Mouse (Mus musculus) MEL (cell line): ENCODE results near the gene Akr1b8. TPM values are rescaled to one million over a fixed set of nuclear protein-coding genes. Genes with fewer than 3 reads are reported as not detected.

Experiments
- DNase-seq: peaks from one replicate; pipeline ENCODE4 v3.0.0; 2011; ENCODE audit warnings: low read depth, low spot score
- H3K27ac ChIP-seq: 2 replicates; pipeline ENCODE4 v1.5.1; 2012; ENCODE audit warnings: low read depth, mild to moderate bottlenecking, control low read depth, low read length, moderate library complexity; ENCODE audit not compliant: control insufficient read depth
- H3K27me3 ChIP-seq, 2 experiments: fragments of 150-350 bp in 1 of 2; sonication (generic) in 1 of 2; 2 replicates each; pipeline ENCODE4 v1.6.1; 2012; ENCODE audit warnings: low read length in 2 of 2, mild to moderate bottlenecking in 2 of 2, improper control_type of control experiment in 1 of 2, moderate library complexity in 1 of 2; ENCODE audit not compliant: insufficient read depth in 2 of 2, control insufficient read depth in 1 of 2
- H3K36me3 ChIP-seq, 2 experiments: 2 replicates each; pipeline ENCODE4 v1.6.1; 2012 to 2014; ENCODE audit warnings: low read length in 2 of 2, improper control_type of control experiment in 1 of 2, inconsistent platforms in 1 of 2, mild to moderate bottlenecking in 1 of 2; ENCODE audit not compliant: insufficient read depth in 2 of 2, control insufficient read depth in 1 of 2
- H3K4me1 ChIP-seq, 2 experiments: fragments of 150-350 bp in 1 of 2; sonication (generic) in 1 of 2; 2 replicates each; pipeline ENCODE4 v1.6.1; 2012; ENCODE audit warnings: low read length in 2 of 2, improper control_type of control experiment in 1 of 2, mild to moderate bottlenecking in 1 of 2; ENCODE audit not compliant: insufficient read depth in 2 of 2, control insufficient read depth in 1 of 2
- H3K4me3 ChIP-seq, 2 experiments: fragments of 150-350 bp in 1 of 2; sonication (generic) in 1 of 2; 2 replicates each; pipeline ENCODE4 v1.5.1; 2012; ENCODE audit warnings: low read depth in 2 of 2, low read length in 2 of 2, mild to moderate bottlenecking in 2 of 2, moderate library complexity in 2 of 2, control low read depth in 1 of 2, improper control_type of control experiment in 1 of 2; ENCODE audit not compliant: control insufficient read depth in 1 of 2, insufficient read depth in 1 of 2
- H3K79me2 ChIP-seq: 2 replicates; pipeline ENCODE4 v1.6.1; 2012; ENCODE audit warnings: mild to moderate bottlenecking, low read length, moderate library complexity; ENCODE audit not compliant: control insufficient read depth, poor library complexity, insufficient read depth
- H3K9ac ChIP-seq: 2 replicates; pipeline ENCODE4 v1.6.1; 2012; ENCODE audit warnings: low read depth, mild to moderate bottlenecking, control low read depth, low read length, moderate library complexity; ENCODE audit not compliant: control insufficient read depth, poor library complexity, severe bottlenecking
- H3K9me3 ChIP-seq: fragments of 150-350 bp; sonication (generic); replicated peaks from 2 replicates; pipeline ENCODE4 v1.6.1; 2012; ENCODE audit warnings: mild to moderate bottlenecking, low read length, improper control_type of control experiment, moderate library complexity; ENCODE audit not compliant: insufficient read depth
- CTCF ChIP-seq, 3 experiments: IDR thresholded peaks in 2 of 3; conservative IDR thresholded peaks in 1 of 3; 2 replicates each; pipeline ENCODE4 v1.5.1; 2011 to 2012; ENCODE audit warnings: low read length in 3 of 3, low read depth in 2 of 3, mild to moderate bottlenecking in 2 of 3, improper control_type of control experiment in 1 of 3, inconsistent platforms in 1 of 3, mixed read lengths in 1 of 3, moderate library complexity in 1 of 3; ENCODE audit not compliant: control insufficient read depth in 1 of 3, insufficient read depth in 1 of 3, poor library complexity in 1 of 3, severe bottlenecking in 1 of 3
- ELF1 ChIP-seq: IDR thresholded peaks from 2 replicates; pipeline ENCODE4 v1.6.1; 2014; ENCODE audit warnings: low read depth, mild to moderate bottlenecking, inconsistent platforms, low read length, improper control_type of control experiment, moderate library complexity
- EP300 ChIP-seq, 2 experiments: IDR thresholded peaks; 2 replicates each; pipeline ENCODE4 v1.6.1; 2011; ENCODE audit warnings: improper control_type of control experiment in 2 of 2, low read length in 2 of 2, low read depth in 1 of 2, mild to moderate bottlenecking in 1 of 2
- ETS1 ChIP-seq: IDR thresholded peaks from 2 replicates; pipeline ENCODE4 v1.6.1; 2012; ENCODE audit warnings: low read depth, mild to moderate bottlenecking, inconsistent platforms, low read length, improper control_type of control experiment, moderate library complexity
- GABPA ChIP-seq: IDR thresholded peaks from 2 replicates; pipeline ENCODE4 v1.6.1; 2012; ENCODE audit warnings: low read depth, mild to moderate bottlenecking, inconsistent platforms, low read length, improper control_type of control experiment, moderate library complexity
- JUND ChIP-seq: IDR thresholded peaks from 2 replicates; pipeline ENCODE4 v1.6.1; 2011; ENCODE audit warnings: low read depth, mild to moderate bottlenecking, improper control_type of control experiment, low read length
- KAT2A ChIP-seq: conservative IDR thresholded peaks from 2 replicates; pipeline ENCODE4 v1.6.1; 2012; ENCODE audit warnings: low read depth, low read length, improper control_type of control experiment, inconsistent platforms
- MAFK ChIP-seq: IDR thresholded peaks from 2 replicates; pipeline ENCODE4 v1.6.1; 2011; ENCODE audit warnings: low read depth, mild to moderate bottlenecking, low read length, improper control_type of control experiment, borderline replicate concordance
- MAX ChIP-seq: IDR thresholded peaks from 2 replicates; pipeline ENCODE4 v1.6.1; 2011; ENCODE audit warnings: low read length, improper control_type of control experiment
- MAZ ChIP-seq: IDR thresholded peaks from 2 replicates; pipeline ENCODE4 v1.6.1; 2012; ENCODE audit warnings: low read depth, mild to moderate bottlenecking, inconsistent platforms, low read length, improper control_type of control experiment
- MEF2A ChIP-seq: IDR thresholded peaks from 2 replicates; pipeline ENCODE4 v1.6.1; 2014; ENCODE audit warnings: low read depth, mild to moderate bottlenecking, inconsistent platforms, low read length, improper control_type of control experiment; ENCODE audit not compliant: poor library complexity, insufficient replicate concordance, severe bottlenecking; ENCODE audit errors: extremely low read depth
- MYB ChIP-seq: IDR thresholded peaks from 2 replicates; pipeline ENCODE4 v1.6.1; 2011; ENCODE audit warnings: mild to moderate bottlenecking, low read depth, low read length, improper control_type of control experiment
- NELFE ChIP-seq: IDR thresholded peaks from 2 replicates; pipeline ENCODE4 v1.6.1; 2011; ENCODE audit warnings: low read depth, low read length, improper control_type of control experiment
- NRF1 ChIP-seq: IDR thresholded peaks from 2 replicates; pipeline ENCODE4 v1.6.1; 2014; ENCODE audit warnings: low read depth, mild to moderate bottlenecking, inconsistent platforms, low read length, improper control_type of control experiment, moderate library complexity; ENCODE audit not compliant: poor library complexity, insufficient read depth, severe bottlenecking
- POLR2A ChIP-seq, 2 experiments: IDR thresholded peaks; 2 replicates each; pipeline ENCODE4 v1.6.1; 2011 to 2012; ENCODE audit warnings: low read length in 2 of 2, mild to moderate bottlenecking in 2 of 2, control low read depth in 1 of 2, improper control_type of control experiment in 1 of 2, low read depth in 1 of 2, moderate library complexity in 1 of 2; ENCODE audit not compliant: control insufficient read depth in 1 of 2, insufficient read depth in 1 of 2, poor library complexity in 1 of 2
- POLR2AphosphoS5 ChIP-seq: IDR thresholded peaks from 2 replicates; pipeline ENCODE4 v1.6.1; 2012; ENCODE audit warnings: low read depth, borderline replicate concordance, mild to moderate bottlenecking, inconsistent platforms, low read length, moderate library complexity, mixed read lengths
- RAD21 ChIP-seq: IDR thresholded peaks from 2 replicates; pipeline ENCODE4 v1.6.1; 2011; ENCODE audit warnings: mild to moderate bottlenecking, low read depth, low read length, improper control_type of control experiment
- RCOR1 ChIP-seq: IDR thresholded peaks from 2 replicates; pipeline ENCODE4 v1.6.1; 2012; ENCODE audit warnings: low read depth, mild to moderate bottlenecking, inconsistent platforms, low read length, improper control_type of control experiment
- SIN3A ChIP-seq: IDR thresholded peaks from 2 replicates; pipeline ENCODE4 v1.6.1; 2012; ENCODE audit warnings: low read length, improper control_type of control experiment, inconsistent platforms
- SMC3 ChIP-seq: IDR thresholded peaks from 2 replicates; pipeline ENCODE4 v1.6.1; 2011; ENCODE audit warnings: low read depth, low read length, improper control_type of control experiment
- TAL1 ChIP-seq: IDR thresholded peaks from 2 replicates; pipeline ENCODE4 v1.6.1; 2012; ENCODE audit warnings: mild to moderate bottlenecking, inconsistent platforms, low read length, moderate library complexity, mixed read lengths
- TBP ChIP-seq: IDR thresholded peaks from 2 replicates; pipeline ENCODE4 v1.8.0; 2011; ENCODE audit warnings: low read depth, low read length, improper control_type of control experiment
- TCF12 ChIP-seq: IDR thresholded peaks from 2 replicates; pipeline ENCODE4 v1.6.1; 2014; ENCODE audit warnings: low read depth, mild to moderate bottlenecking, inconsistent platforms, low read length, improper control_type of control experiment, moderate library complexity
- UBTF ChIP-seq: IDR thresholded peaks from 2 replicates; pipeline ENCODE4 v1.6.1; 2012; ENCODE audit warnings: low read depth, mild to moderate bottlenecking, inconsistent platforms, low read length, improper control_type of control experiment, moderate library complexity, borderline replicate concordance; ENCODE audit not compliant: insufficient read depth
- USF1 ChIP-seq: IDR thresholded peaks from 2 replicates; pipeline ENCODE4 v1.6.1; 2014; ENCODE audit warnings: low read depth, mild to moderate bottlenecking, inconsistent platforms, low read length, improper control_type of control experiment, moderate library complexity
- ZC3H11A ChIP-seq: IDR thresholded peaks from 2 replicates; pipeline ENCODE4 v1.6.1; 2012; ENCODE audit warnings: low read depth, mild to moderate bottlenecking, inconsistent platforms, low read length, improper control_type of control experiment
- ZKSCAN1 ChIP-seq: IDR thresholded peaks from 2 replicates; pipeline ENCODE4 v1.6.1; 2012; ENCODE audit warnings: low read depth, mild to moderate bottlenecking, inconsistent platforms, low read length, improper control_type of control experiment, moderate library complexity
- ZMIZ1 ChIP-seq: IDR thresholded peaks from 2 replicates; pipeline ENCODE4 v1.6.1; 2012; ENCODE audit warnings: low read depth, mild to moderate bottlenecking, inconsistent platforms, low read length, improper control_type of control experiment, moderate library complexity
- ZNF384 ChIP-seq: IDR thresholded peaks from 2 replicates; pipeline ENCODE4 v1.6.1; 2012; ENCODE audit warnings: low read depth, mild to moderate bottlenecking, inconsistent platforms, low read length, improper control_type of control experiment
- polyA plus RNA-seq, 2 experiments: library from polyadenylated mRNA; stranded (reverse) in 1 of 2; unstranded in 1 of 2; fragments of >175 nt in 1 of 2; fragments of >200 nt in 1 of 2; gene quantifications; 2 replicates each; pipeline versions ENCODE4 v1.2.1 to v1.2.4; 2012; ENCODE audit warnings: low replicate concordance in 2 of 2, low read depth in 1 of 2; ENCODE audit not compliant: insufficient read length in 2 of 2, insufficient read depth in 1 of 2, missing spikeins in 1 of 2
- total RNA-seq: library from RNA; depleted of rRNA; stranded (reverse); fragments of 300-350 nt; gene quantifications from 2 replicates; pipeline ENCODE4 v1.2.3, GENCODE M21; 2012

The Akr1b8 gene
- total and polyA plus RNA-seq, 3 experiments = not detected

DNA sequence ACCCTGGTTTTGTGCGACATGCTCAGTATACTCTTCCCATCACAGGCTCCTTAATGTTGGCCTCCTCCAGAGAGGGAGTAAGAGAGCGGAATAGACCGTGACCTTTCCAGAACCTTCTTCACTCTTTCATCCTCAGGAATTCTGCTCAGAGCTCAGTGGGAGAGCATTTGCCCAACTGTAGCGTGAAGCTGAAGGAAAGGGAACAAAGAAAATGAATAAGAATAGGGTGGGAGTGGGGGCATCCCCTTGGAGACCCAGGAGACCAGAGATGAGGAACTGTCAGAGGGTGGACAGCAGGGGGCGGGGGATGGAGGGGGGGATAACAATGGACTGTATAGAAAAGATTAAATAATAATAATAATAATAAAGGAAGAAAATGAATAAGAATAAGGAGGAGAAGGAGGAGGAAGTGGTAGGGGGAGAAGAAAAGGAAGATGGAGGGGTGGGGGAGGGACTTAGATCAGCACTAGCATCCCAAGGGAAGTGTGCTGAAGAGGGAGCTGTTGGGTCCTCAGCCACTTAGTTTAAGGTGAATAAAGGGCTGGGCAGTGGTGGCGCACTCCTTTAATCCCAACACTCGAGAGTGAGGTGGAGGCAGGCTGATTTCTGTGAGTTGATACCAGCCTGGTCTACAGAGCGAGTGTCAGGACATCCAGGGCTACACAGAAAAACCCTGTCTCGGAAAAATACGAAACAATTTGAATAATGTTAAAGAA is 9.6 kb upstream of the Akr1b8 start:
- Histone ChIP-seq H3K9ac (no peak overlapping the region), H3K4me3 (no peak overlapping the region)
- no peak for TF ChIP-seq RAD21
- no peak for TF ChIP-seq EP300 (IDR thresholded peaks at IDR 0.05; ENCODE audit: low read depth in 1 of 2, low read length in 2 of 2)
- no peak for TF ChIP-seq POLR2A (IDR thresholded peaks at IDR 0.05; ENCODE audit: control insufficient read depth in 1 of 2, insufficient read depth in 1 of 2, low read depth in 1 of 2, low read length in 2 of 2, poor library complexity in 1 of 2)
- TF ChIP-seq MYB = no peak
- no peak for TF ChIP-seq MAFK
- TF ChIP-seq MAZ = no peak
- TF ChIP-seq ELF1 = no peak
- TF ChIP-seq MEF2A = no peak
- no peak for TF ChIP-seq NELFE
- TF ChIP-seq RCOR1 = no peak
- TF ChIP-seq GABPA = no peak
- TF ChIP-seq CTCF (IDR thresholded peaks at IDR 0.05 in 2 of 3, conservative IDR thresholded peaks at IDR 0.05 in 1 of 3; ENCODE audit: control insufficient read depth in 1 of 3, insufficient read depth in 1 of 3, low read depth in 2 of 3, low read length in 3 of 3, poor library complexity in 1 of 3, severe bottlenecking in 1 of 3) = no peak
- no peak for TF ChIP-seq NRF1
- no peak for TF ChIP-seq USF1
- TF ChIP-seq UBTF = no peak
- TF ChIP-seq ZMIZ1 = no peak
- no peak for TF ChIP-seq TAL1

DNA sequence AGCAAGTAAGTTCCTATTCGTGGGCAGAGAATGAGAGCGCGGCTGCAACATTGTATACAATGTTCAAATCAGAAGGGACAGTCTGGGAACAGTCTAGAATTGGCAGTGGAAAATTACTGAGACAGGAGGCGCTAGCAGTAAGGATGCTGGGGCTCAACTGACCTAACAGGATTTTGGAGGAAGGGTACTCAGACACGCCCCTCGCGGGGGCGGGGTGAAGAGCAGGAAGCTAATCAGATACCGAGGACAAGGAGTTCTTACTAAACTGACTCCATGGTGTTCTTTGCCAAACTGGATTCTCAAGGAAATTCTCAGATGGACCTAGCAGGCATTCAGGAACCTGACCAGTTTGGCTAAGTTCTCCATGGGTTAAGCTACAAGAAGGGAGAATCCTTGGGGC is 9.0 kb upstream of the Akr1b8 start:
- no peak overlapping the region for H3K4me3 ChIP-seq
- H3K79me2 ChIP-seq = no peaks in the 10 kb centered on the region
- H3K4me1 ChIP-seq = no peaks in the 10 kb centered on the region
- H3K9ac ChIP-seq = no peak overlapping the region
- H3K9me3 ChIP-seq = no peaks in the 10 kb centered on the region
- DNase-seq = no peak
- TF ChIP-seq TAL1 = no peak
- TF ChIP-seq ZC3H11A = no peak
- TF ChIP-seq GABPA = no peak
- TF ChIP-seq SIN3A = no peak
- no peak for TF ChIP-seq KAT2A
- TF ChIP-seq SMC3 = no peak
- TF ChIP-seq RCOR1 = no peak
- TF ChIP-seq TBP = no peak
- no peak for TF ChIP-seq POLR2AphosphoS5
- no peak for TF ChIP-seq ZNF384
- TF ChIP-seq JUND = no peak
- TF ChIP-seq UBTF = no peak
- TF ChIP-seq ELF1 = no peak
- no peak for TF ChIP-seq ZKSCAN1
- TF ChIP-seq TCF12 = no peak
- TF ChIP-seq ETS1 = no peak
- TF ChIP-seq RAD21 = no peak
- no peak for TF ChIP-seq EP300 (IDR thresholded peaks at IDR 0.05; ENCODE audit: low read depth in 1 of 2, low read length in 2 of 2)
- no peak for TF ChIP-seq NRF1
- TF ChIP-seq MAX = no peak
- TF ChIP-seq, all 39 proteins: peak for 0
- Histone ChIP-seq H3K36me3 (no peaks in the 10 kb centered on the region), H3K27ac (no peak overlapping the region), H3K27me3 (peaks cover 0 to 3% of the 10 kb centered on the region in 2 experiments; a peak in 2 of 4 replicates)

More for the DNA sequence above, 9.6 kb upstream of the Akr1b8 start:
- DNase-seq = no peak
- Histone ChIP-seq H3K4me1 (no peaks in the 10 kb centered on the region), H3K27ac (no peak overlapping the region), H3K27me3 (no peaks in the 10 kb centered on the region; a peak in 1 of 4 replicates), H3K9me3 (no peaks in the 10 kb centered on the region), H3K79me2 (no peaks in the 10 kb centered on the region), H3K36me3 (no peaks in the 10 kb centered on the region)
